Mouse (Mus musculus) right cerebral cortex, postnatal 36 days (tissue): ENCODE measurements at regions not wholly inside any gene's neighbourhood (a gene's known extent, or its start where the extent isn't known, plus 50 kb on each side); places are given as distances from the start of the nearest gene placed in this dataset.

Experiments
- DNase-seq, 2 experiments: peaks; one replicate each; pipeline ENCODE4 v3.0.0; 2022; ENCODE audit warnings: low spot score in 2 of 2, mixed read lengths in 1 of 2

GRCm38 (mm10) chr12:97529556-97529955 lies 729.7 kb downstream of the Galc start:
- no peak for DNase-seq

DNA sequence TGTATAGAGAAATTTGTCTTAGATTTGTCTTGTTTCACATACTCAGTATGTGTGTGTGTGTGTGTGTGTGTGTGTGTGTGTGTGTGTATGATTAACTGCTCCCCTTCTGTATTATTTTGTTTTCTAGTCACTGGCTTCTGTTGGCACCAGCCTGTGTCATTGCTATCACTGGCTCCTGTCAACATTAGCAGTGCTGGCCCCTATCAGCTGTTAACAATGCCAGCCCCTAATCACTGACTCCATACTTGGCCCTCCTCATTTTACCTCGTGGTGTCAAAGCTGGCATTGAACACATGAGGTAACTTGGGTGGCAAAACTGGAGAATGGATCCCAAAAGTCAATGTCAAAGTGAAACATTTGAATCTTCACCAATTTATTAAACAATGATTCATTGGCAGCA lies 733.3 kb downstream of the Galc start:
- no peak for DNase-seq

GRCm38 (mm10) chr12:97519834-97520489 lies 739.3 kb downstream of the Galc start:
- DNase-seq = no peak

DNA sequence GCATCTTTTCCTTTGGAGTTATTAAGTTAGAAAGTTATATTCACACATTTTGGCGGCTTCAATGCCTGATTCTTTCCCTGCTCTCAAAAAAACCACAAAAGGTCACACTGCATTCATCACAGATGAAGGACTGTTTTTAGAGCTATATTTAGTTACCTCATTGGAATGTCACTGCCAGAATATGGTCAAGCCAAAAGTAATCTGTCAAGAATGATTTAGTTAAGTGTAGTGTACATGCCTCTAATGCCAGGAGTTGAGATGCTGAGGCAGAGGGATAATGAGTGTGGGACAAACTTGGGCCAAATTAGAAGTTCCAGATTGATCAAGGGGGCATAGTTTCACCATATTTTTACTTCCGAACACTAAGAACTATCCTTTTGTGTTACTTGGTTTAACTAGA lies 741.7 kb downstream of the Galc start:
- no peak for DNase-seq

- DNase-seq = no peak
Observed at GRCm38 (mm10) chr12:97515805-97516204, 743.5 kb downstream of the Galc start.

GRCm38 (mm10) chr12:97511866-97512265 lies 747.4 kb downstream of the Galc start:
- no peak for DNase-seq

- DNase-seq = peak; percentile 44 to 80
Observed at GRCm38 (mm10) chr12:97501441-97501840, 757.8 kb downstream of the Galc start.

- DNase-seq = no peak
Observed at GRCm38 (mm10) chr12:97483559-97483958, 775.7 kb downstream of the Galc start.

DNA sequence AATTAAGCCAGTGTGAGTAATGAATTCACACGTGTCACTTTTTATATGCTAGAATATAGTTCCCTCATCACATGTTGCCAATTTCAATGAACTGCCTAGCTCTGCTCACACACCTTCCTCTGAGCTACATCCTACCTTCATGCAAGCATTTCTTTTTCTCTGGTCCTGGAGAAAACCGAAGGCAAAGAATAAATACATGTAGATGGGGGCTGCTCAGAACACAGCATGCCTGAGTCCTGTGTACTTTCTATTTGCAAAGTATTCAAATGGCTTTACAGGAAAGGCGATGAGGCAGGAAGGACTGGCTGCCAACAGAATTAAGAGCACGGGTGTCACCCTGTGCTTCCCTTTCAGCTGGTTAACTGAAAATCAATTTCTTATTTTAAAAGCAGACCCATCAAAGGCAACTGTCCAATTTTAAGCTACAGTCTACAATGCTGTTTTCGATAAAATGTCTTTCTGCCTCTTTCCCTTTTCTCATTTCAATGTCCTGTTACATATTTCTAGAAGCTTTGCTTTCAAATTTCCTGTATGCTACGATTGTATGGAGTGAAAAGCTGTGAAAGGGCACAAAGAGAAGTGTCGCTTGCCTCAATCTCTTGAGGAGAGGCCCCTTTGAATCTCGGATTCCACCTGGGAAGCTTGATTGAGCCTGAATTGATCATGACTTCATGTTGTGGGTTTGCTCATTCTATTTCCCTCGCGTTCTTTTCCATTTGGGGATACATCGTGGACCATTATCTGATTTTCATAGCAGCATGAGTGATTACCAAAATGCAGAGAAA lies 782.6 kb downstream of the Galc start:
- DNase-seq = no peak

DNA sequence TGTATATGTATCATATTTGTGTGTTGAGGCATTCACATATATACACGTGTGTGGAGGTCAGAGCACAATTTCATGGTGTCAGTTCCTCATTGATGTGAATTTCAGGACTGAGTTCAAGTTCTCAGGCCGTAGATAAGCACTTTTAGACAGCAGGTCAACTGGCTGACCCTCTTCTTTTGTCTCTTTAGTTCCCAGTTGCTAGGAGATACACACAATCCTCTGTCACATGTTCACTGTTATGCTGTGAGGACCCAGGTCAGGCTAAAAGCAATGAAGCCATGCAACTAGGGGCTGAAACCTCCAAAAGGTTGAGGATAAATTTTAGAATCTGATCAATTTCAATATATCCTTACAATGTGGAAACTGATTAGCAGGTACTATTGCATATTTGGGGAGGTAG lies 783.5 kb downstream of the Galc start:
- DNase-seq = no peak

GRCm38 (mm10) chr12:97469183-97469582 lies 790.1 kb downstream of the Galc start:
- no peak for DNase-seq

DNA sequence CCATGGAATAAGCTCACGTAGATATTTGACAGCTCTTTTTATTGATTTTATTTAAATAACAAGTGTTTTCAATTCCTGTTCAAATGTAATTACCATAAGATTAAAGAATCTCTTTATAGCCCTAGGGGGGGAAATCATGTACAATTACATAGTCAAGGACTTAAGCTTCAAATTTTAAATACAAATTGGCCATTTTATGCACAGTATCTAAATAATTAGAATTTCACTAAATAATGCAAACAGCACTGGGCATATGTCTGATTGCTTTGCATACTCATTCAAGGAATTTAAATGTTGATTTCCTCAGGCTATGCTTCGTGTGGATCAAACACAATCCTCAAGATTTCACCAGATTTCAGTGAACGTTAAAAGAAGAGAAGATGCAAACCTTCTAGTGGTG lies 823.1 kb downstream of the Galc start:
- DNase-seq = no peak

- no peak for DNase-seq
Observed at GRCm38 (mm10) chr12:97434021-97434420, 825.2 kb downstream of the Galc start.

- DNase-seq = no peak
Observed at GRCm38 (mm10) chr12:97432704-97433103, 826.6 kb downstream of the Galc start.

DNA sequence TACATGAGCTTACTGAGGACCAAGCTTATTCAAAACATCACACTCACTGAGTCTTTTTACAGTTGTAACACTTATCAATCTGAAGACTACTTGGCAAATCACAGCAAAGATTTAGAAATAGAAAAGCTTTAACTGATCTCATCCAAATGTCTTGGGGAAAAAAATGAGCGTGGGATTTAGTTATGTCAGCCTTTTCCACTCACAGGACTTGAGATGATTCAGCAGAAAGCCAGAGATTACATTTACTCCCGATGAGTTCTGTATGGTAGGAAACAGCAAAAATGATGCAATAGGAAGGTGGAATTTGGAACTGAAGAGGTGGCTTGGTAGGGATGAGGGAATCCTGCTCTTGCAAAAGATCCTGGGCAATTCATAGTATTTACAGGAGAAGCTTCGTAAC lies 831.0 kb downstream of the Galc start:
- DNase-seq = no peak

DNA sequence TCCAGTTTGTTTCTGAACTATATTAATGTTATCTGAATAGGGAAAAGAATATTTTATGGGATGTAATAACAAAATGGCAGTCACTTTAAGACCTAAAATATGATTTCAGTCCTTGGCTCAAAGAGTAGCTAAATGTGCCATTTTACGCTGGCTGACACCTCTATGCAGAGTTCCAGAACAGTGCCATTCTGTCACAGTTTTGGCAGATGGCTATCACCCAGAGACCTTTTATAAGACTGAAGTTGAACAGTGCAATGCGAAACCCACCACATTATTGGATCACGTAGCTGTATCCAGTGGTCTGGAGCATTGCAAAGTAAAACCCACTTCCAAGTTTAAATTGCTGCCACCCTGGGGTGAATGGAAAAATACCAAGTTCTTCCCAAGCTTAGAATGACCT lies 834.5 kb downstream of the Galc start:
- no peak for DNase-seq

DNA sequence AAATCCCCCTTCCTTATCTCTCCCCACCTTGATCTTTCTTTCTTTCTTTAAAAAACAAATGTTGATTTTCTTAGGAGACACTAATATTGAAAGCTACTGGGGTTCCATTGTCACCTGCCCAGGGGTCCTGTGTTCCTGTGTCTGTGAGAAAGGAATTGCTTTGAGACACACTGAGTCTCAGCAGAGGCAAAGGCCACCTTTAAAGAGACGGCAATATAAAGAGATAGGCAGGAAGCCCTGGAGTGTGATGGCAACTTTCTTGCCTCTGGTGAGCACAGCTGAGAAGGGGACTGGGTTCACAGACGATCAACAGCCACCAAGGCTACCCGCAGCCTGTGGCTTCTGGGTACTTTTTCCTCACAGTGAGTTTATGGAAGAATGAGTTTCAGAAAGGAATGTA lies 855.8 kb downstream of the Galc start:
- no peak for DNase-seq

GRCm38 (mm10) chr12:97402412-97403396 lies 856.6 kb downstream of the Galc start:
- no peak for DNase-seq

DNA sequence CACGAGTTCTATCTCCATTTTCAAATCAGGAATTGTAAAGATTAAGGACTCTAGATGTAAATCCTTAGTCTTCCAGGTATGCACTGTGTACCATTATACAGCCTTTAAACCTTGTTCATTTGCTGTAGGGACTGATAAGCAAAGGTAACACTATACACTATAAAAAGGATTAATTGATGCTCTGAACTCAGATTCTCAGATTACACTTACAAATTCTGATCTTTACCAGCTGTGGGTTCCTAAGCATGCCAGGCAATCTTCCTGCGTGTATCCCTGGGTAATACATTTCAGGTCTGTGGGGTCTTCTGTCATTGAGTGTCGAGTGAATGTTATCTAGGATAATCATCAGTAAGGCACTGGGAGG lies 860.7 kb downstream of the Galc start:
- DNase-seq = no peak

DNA sequence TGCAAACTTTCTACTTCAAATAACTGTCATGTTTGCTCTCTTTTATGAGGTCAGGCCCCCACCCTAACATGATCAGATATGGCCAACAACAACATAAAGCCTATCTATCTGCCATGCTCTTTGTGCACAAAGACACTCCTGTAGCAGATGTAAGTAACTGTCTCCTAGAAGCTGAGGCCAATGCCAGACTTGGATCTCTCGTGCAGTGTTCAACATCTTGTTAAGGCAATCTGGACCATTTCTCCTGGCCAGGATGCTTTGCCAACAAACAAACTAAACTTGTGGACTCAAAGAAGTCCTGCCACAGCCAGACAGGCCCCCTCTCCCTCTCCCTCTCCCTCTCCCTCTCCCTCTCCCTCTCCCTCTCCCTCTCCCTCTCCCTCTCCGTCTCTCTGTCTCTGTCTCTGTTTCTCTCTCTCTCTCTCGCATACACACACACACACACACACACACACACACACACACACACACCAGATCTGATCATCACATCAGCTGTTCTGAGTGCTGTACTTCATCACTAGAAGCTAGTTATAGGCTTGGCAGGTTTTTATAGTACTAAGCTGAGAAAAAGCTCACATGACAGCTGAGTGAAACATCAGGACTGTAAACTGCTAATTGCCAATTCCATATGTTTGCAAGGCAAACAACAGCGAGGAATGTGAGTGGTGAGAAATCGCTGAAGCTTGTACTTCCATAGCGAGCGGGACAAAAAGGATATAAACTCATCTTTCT lies 861.2 kb downstream of the Galc start:
- DNase-seq = peak in 1 of 2 experiments; percentile 2

- no peak for DNase-seq
Observed at GRCm38 (mm10) chr12:97361804-97362203, 897.5 kb downstream of the Galc start.

- peak; percentile 9 to 12 for DNase-seq
Observed at GRCm38 (mm10) chr12:97360656-97361055, 898.6 kb downstream of the Galc start.
